Comparison of ENCODE assay signal across 8 mouse cellular contexts in the genomic region with DNA sequence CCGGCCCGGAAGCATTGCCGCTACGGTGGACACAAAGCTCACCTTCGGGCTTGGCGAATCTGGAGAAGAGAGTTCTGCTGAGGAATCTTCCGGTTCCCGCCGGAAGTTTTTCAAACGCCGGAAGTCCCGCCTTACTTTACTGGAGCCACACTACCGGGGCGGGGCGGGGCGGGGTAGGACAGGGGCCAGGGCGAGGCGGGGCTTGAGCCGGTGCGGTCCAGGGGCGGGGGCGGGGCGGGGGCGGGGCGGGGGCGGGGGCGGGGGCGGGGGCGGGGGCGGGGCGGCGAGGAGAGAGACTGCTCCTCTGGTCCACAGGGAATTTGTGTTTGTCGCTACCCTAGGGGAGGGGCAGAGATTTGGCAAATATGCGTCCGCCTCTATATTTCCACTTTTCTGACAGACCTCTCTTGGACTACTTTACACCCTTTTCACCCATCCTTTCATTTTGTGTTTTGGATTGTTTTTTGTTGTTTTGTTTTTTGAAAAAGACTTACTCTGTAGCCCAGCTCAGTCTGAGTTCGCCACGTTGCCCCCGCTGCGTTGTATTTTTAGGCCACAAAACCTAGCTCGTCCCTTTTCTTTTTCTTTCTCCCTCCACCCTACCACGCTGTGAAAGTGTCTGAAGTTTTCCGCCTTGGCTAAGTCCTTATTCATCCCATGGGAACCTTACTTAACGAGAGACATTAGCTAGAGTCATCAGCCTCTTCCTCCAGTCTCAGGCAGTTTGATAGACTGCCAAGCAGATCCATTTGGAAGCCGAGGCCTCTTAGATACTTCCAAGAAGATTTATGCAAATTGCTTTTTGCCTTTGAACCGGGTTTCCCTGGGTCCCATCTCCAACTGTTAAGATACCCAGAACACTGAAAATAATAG. TPM values are rescaled to one million over a fixed set of nuclear protein-coding genes. Genes with fewer than 3 reads are reported as not detected.
DNase-seq lines count a peak whose midpoint lies in the region; ATAC-seq and TF ChIP-seq lines count a peak whose summit lies in the region.

A gene (minus strand): TSS at position 97 of the 873 bp plus-strand sequence.

- no peaks in the 10 kb centered on the region for H3K4me1 ChIP-seq in cerebellum, adult 2 months (ENCODE audit: control insufficient read depth, insufficient read depth, low read length)
- no peaks in the 10 kb centered on the region; the same call in 1 of the 2 replicates for H3K4me1 ChIP-seq in lung, postnatal 0 days (ENCODE audit: insufficient read depth, low read depth, low read length)

- no peaks in the 10 kb centered on the region for H3K27me3 ChIP-seq in cerebellum, adult 2 months (ENCODE audit: control insufficient read depth, insufficient read depth, low read length)
- no peaks in the 10 kb centered on the region for H3K27me3 ChIP-seq in lung, postnatal 0 days (replicated peaks; ENCODE audit: insufficient read depth, low read length)

- TF ChIP-seq POLR2A in cerebellum, adult 2 months (IDR thresholded peaks at IDR 0.05; ENCODE audit: borderline replicate concordance, insufficient read depth, low read length), result peak; percentile 39; the same call in 1 of the 2 replicates

- H3K36me3 ChIP-seq in lung, postnatal 0 days (ENCODE audit: insufficient read depth, low read length), result no peaks in the 10 kb centered on the region

- peak within 1 kb of the TSS; percentile 82 for H3K4me2 ChIP-seq in lung, postnatal 0 days (replicated peaks; ENCODE audit: low read depth, low read length)

- H3K9ac ChIP-seq in lung, postnatal 0 days (replicated peaks; ENCODE audit: low read depth), result peak within 1 kb of the TSS; percentile 36

- WGBS in cerebellum, adult 2 months, result under 1% methylated on average over 39 of the region's 45 CpGs
- WGBS in lung, postnatal 0 days, result 3% methylated on average over 31 of the region's 45 CpGs

- peak within 1 kb of the TSS; percentile 86 for H3K4me3 ChIP-seq in cerebellum, adult 2 months (replicated peaks; ENCODE audit: insufficient read depth, low read depth, low read length)
- peak within 1 kb of the TSS; percentile 52 for H3K4me3 ChIP-seq in lung, postnatal 0 days (ENCODE audit: low read depth, low read length)

- H3K27ac ChIP-seq in cerebellum, adult 2 months (ENCODE audit: insufficient read depth, low read length), result no peak within 1 kb of the TSS; the same call in 1 of the 2 replicates
- 0 out of 2 replicates have a peak within 1 kb of the TSS, but pooled peaks have one; percentile 51 for H3K27ac ChIP-seq in lung, postnatal 0 days (ENCODE audit: low read length)

- peak; percentile 91 to 92 for ATAC-seq in hematopoietic stem cell, adult 5-6 weeks (replicated peaks in 1 of 2; ENCODE audit: insufficient read depth in 1 of 2, low FRiP score in 2 of 2, low TSS enrichment in 1 of 2, low read depth in 1 of 2, poor library complexity in 2 of 2, severe bottlenecking in 2 of 2)
- peak; percentile 97 for ATAC-seq in lung, postnatal 0 days

- no peaks in the 10 kb centered on the region for H3K9me3 ChIP-seq in lung, postnatal 0 days (ENCODE audit: low read length)

- no peak for TF ChIP-seq CTCF in cerebellum, adult 2 months (IDR thresholded peaks at IDR 0.05; ENCODE audit: borderline replicate concordance, insufficient read depth, low read depth, low read length)
- no peak for TF ChIP-seq CTCF in lung, postnatal 0 days (IDR thresholded peaks at IDR 0.05)

- peak; percentile 90 for DNase-seq in MN1 (ENCODE audit: low spot score)
- peak; percentile 91 to 94 for DNase-seq in cerebellum, adult 2 months
- DNase-seq in forelimb bud, embryonic 11.5 days (ENCODE audit: low read depth, low spot score), result peak; percentile 93
- DNase-seq in layer of hippocampus, adult 9-11 months, result peak; percentile 89
- DNase-seq in lung, postnatal 0 days (ENCODE audit: low spot score), result peak; percentile 93
- peak; percentile 79 for DNase-seq in ovary, postnatal 14 days (ENCODE audit: low spot score)
- peak; percentile 84 to 89 for DNase-seq in thymus, postnatal 10 days (ENCODE audit: low spot score in 2 of 2)

- TF ChIP-seq EP300 in lung, postnatal 0 days (IDR thresholded peaks at IDR 0.05), result no peak; the same call in 1 of the 2 replicates

RNA-seq across cellular contexts. Expression of the gene that starts here (rescaled TPM):
- 5.3 and 5.9 TPM in 2 replicates for polyA plus RNA-seq in cerebellum, adult 2 months (2012; rRNA removed)
- 27.5 and 34.5 TPM in 2 replicates for total RNA-seq in hematopoietic stem cell, adult 5-6 weeks (2017)
- 4.0 and 6.4 TPM in 2 replicates for polyA plus RNA-seq in lung, postnatal 0 days (2015; fragmentation: Nextera tagmentation; extraction: Ambion mirVana)
